Mouse (Mus musculus) midbrain, embryonic 11.5 days (tissue): ENCODE measurements around the gene Mdc1. TPM values are rescaled to one million over a fixed set of nuclear protein-coding genes. Genes with fewer than 3 reads are reported as not detected.
A peak's percentile ranks its signal among the peaks of the same experiment; 100 is the strongest.

Source experiments
- ATAC-seq: fragments of 200-750 bp; cut with Nextera tagmentation; 2 replicates; pipeline ENCODE4 v1.8.0; 2017; ENCODE audit warnings: moderate TSS enrichment, moderate library complexity; ENCODE audit not compliant: low FRiP score
- DNase-seq: peaks from one replicate; pipeline ENCODE4 v3.0.0; 2015; ENCODE audit warnings: low spot score; ENCODE audit errors: missing footprints
- H3K27ac ChIP-seq: fragments of 300-500 bp; sonication (generic); 2 replicates; pipeline ENCODE4 v1.5.1; 2014; ENCODE audit warnings: low read depth, low read length
- H3K27me3 ChIP-seq: fragments of 300-500 bp; sonication (generic); 2 replicates; pipeline ENCODE4 v1.6.1; 2014; ENCODE audit warnings: mild to moderate bottlenecking, low read length, moderate library complexity, mixed read lengths; ENCODE audit not compliant: control insufficient read depth, insufficient read depth
- H3K36me3 ChIP-seq: fragments of 300-500 bp; sonication (generic); 2 replicates; pipeline ENCODE4 v1.6.1; 2014; ENCODE audit warnings: mild to moderate bottlenecking, low read length, moderate library complexity, mixed read lengths; ENCODE audit not compliant: control insufficient read depth, insufficient read depth
- H3K4me1 ChIP-seq: fragments of 300-500 bp; sonication (generic); 2 replicates; pipeline ENCODE4 v1.6.1; 2014; ENCODE audit warnings: low read length; ENCODE audit not compliant: control insufficient read depth, insufficient read depth
- H3K4me2 ChIP-seq: fragments of 300-500 bp; sonication (generic); 2 replicates; pipeline ENCODE4 v1.6.1; 2014; ENCODE audit warnings: mild to moderate bottlenecking, moderate library complexity
- H3K4me3 ChIP-seq: fragments of 300-500 bp; sonication (generic); 2 replicates; pipeline ENCODE4 v1.5.1; 2014; ENCODE audit warnings: low read depth, low read length
- H3K9ac ChIP-seq: fragments of 300-500 bp; sonication (generic); 2 replicates; pipeline ENCODE4 v1.6.1; 2014; ENCODE audit warnings: low read length
- H3K9me3 ChIP-seq: fragments of 300-500 bp; sonication (generic); 2 replicates; pipeline ENCODE4 v1.6.1; 2016; ENCODE audit warnings: low read length; ENCODE audit not compliant: control insufficient read depth
- WGBS: fragments of 180-500 bp; shearing (Covaris S2); extraction: QIAGEN DNeasy Blood & Tissue Kit; methylation state at CpG from one replicate; pipeline ENCODE4 v1.1.7; 2014; 5-methylcytosine and 5-hydroxymethylcytosine counted together
- polyA plus RNA-seq: library from polyadenylated mRNA; unstranded; fragments of >200 nt; fragmentation: Nextera tagmentation; extraction: Ambion mirVana; gene quantifications from 2 replicates; pipeline ENCODE4 v1.2.1, GENCODE M21; 2014

The Mdc1 gene
- polyA plus RNA-seq, 1 experiment from 2014 or later = 19.4 TPM

DNA sequence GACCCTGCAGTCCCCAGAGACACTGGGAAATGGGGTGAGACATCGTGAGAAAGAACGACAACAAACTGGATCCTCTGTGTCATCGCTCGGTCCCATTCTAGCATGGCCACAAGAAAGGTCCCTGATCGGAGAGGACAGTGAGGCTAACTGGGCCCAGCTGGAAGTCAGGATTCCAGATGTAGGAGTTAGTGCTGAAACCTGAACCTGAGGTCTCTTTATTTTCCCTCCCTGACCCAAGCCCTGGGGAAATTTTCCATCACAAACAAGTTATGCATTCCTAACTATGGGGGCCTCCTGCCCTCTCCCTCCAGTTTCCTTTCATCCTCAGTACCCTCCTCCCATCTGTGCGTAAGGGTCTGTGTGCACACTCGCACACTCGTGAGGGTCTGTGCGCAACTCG, 24.1 kb upstream of the Mdc1 start:
- peaks cover 13% of the 10 kb centered on the region for H3K4me1 ChIP-seq
- no peak overlapping the region for H3K27ac ChIP-seq
- no peaks in the 10 kb centered on the region for H3K9me3 ChIP-seq
- H3K9ac ChIP-seq = no peak overlapping the region
- no peak overlapping the region for H3K4me2 ChIP-seq
- H3K4me3 ChIP-seq = no peak overlapping the region
- no peak for DNase-seq
- H3K27me3 ChIP-seq = peaks cover 21% of the 10 kb centered on the region
- 55% methylated on average over 10 of the region's 10 CpGs for WGBS
- H3K36me3 ChIP-seq = no peaks in the 10 kb centered on the region; the same call in 1 of the 2 replicates
- ATAC-seq = no peak

- peaks cover 24% of the 10 kb centered on the region for H3K4me1 ChIP-seq
- H3K4me2 ChIP-seq = no peak overlapping the region
- no peak overlapping the region for H3K9ac ChIP-seq
- DNase-seq (no peak), ATAC-seq (no peak)
- 77% methylated on average over 5 of the region's 5 CpGs for WGBS
- H3K36me3 ChIP-seq = no peaks in the 10 kb centered on the region
- H3K4me3 ChIP-seq = no peak overlapping the region
- H3K27me3 ChIP-seq = peaks cover 21% of the 10 kb centered on the region
- H3K9me3 ChIP-seq = no peaks in the 10 kb centered on the region
- H3K27ac ChIP-seq = no peak overlapping the region
Observed at GRCm38 (mm10) chr17:35820111-35820510, 21.2 kb upstream of the Mdc1 start.

DNA sequence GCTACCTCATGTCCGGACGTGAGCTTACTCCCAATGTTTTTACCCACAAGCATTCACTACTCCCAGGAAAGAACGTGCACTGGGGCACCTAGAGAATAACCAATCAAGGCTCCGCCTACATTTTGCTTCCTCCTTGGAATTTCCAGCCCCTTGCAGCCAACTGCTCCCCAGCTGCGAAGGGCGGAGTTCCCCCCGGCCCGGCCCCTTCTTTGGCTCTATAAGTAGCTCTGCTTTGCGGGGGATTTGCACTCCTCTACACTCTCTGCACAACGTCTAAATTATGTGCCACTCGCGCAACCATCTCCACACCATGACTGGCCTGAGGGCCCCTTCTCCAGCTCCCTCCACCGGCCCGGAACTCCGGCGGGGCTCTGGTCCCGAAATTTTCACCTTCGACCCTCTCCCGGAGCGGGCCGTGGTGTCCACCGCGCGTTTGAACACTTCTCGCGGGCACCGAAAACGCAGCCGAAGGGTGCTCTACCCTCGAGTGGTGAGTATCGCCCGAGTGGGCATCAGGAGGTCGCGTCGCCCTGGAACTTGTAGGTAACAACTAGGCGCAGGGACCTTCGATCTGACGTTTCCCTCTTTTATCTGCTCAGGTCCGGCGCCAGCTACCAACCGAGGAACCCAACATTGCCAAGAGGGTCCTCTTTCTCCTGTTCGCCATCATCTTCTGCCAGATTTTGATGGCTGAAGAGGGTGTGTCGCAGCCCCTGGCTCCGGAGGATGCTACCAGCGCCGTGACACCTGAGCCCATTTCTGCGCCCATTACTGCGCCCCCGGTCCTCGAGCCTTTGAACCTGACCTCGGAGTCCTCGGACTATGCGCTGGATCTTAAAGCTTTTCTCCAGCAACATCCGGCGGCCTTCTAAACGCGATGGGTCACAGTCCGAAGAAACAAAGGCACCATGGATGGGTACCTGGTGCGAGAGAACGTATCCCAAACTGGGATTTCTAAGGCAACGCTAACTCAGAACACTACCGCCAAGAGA, 19.6 kb upstream of the Mdc1 start, which contains the start of gene Ier3:
Ier3 (plus strand) TSS at position 246 of the 992 bp plus-strand sequence.
- Histone ChIP-seq H3K4me3 (peak within 1 kb of the TSS; percentile 58), H3K9me3 (no peaks in the 10 kb centered on the region), H3K36me3 (no peaks in the 10 kb centered on the region; the same call in 1 of the 2 replicates), H3K27me3 (peaks cover 21% of the 10 kb centered on the region), H3K27ac (no peak within 1 kb of the TSS), H3K9ac (peak within 1 kb of the TSS; percentile 76), H3K4me2 (peak within 1 kb of the TSS; percentile 92), H3K4me1 (peaks cover 24% of the 10 kb centered on the region)
- DNase-seq (peak; percentile 95), ATAC-seq (peak; percentile 25; the same call in 1 of the 2 replicates)
- under 1% methylated on average over 62 of the region's 62 CpGs for WGBS

- 2% methylated on average over 11 of the region's 11 CpGs for WGBS
- H3K27ac ChIP-seq = peak overlapping the region; percentile 48; the same call in 1 of the 2 replicates
Observed at GRCm38 (mm10) chr17:35822564-35822963, 18.8 kb upstream of the Mdc1 start.

DNA sequence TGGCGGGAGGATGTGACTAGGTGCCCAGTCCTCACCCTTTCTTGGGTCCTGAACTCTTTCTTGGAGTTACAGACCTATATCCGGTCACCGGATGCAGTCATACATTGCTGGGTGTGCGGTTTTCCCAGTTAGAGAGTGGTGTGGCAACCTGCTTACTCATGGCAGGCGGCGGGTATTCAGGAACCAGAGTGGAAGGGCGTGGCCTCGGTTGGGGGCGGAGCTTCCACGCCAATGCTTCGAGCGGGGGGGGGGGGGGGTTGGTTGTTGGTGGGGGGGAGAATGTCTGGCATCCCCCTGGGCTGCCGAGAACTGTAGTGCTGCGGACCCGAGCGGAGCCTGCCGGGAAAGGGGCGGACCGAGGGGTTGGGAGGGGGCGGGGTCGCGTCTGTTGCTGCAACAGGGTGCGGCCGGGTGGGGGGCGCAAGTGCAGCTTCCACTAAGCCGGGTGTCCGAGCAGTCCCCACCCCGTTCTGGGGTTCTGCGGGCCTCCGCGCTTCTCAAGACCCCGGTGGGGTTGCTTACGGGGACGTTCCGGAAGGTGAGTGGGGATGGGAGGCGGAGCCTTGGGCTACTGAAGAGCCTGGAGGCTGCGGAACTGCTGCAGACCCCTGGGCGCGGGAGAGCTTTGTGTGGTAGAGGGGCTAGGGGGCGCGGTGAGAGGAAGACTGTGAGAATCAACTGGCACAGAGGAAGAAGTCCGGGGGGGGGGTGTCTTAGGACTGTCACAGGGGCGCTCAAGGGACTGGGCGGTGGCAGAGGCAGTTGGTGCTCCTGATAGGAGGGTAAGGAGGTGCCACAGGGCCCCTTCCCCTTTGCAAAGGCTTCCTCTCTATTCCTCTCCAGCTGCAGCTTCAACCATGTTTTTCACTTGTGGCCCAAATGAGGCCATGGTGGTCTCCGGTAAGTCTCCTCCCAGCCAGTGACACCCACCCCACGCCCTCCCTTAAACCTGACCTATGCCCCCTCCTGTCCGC, 18.1 kb upstream of the Mdc1 start, which contains the start of gene Flot1:
Flot1 (plus strand) TSS at position 267 of the 974 bp plus-strand sequence.
- Histone ChIP-seq H3K27me3 (peaks cover 21% of the 10 kb centered on the region), H3K4me1 (peaks cover 24% of the 10 kb centered on the region), H3K27ac (peak within 1 kb of the TSS; percentile 65), H3K9me3 (no peaks in the 10 kb centered on the region), H3K4me3 (peak within 1 kb of the TSS; percentile 58), H3K9ac (peak within 1 kb of the TSS; percentile 76), H3K36me3 (peaks cover 2% of the 10 kb centered on the region; the same call in 1 of the 2 replicates), H3K4me2 (peak within 1 kb of the TSS; percentile 92)
- WGBS = 0% methylated on average over 44 of the region's 47 CpGs
- DNase-seq (peak; percentile 99), ATAC-seq (peak; percentile 89)

More at GRCm38 (mm10) chr17:35822564-35822963, 18.8 kb upstream of the Mdc1 start:
- DNase-seq (no peak), ATAC-seq (peak; percentile 22)
- Histone ChIP-seq H3K27me3 (peaks cover 21% of the 10 kb centered on the region), H3K9ac (peak overlapping the region; percentile 76), H3K4me3 (peak overlapping the region; percentile 58), H3K36me3 (no peaks in the 10 kb centered on the region; the same call in 1 of the 2 replicates), H3K4me1 (peaks cover 24% of the 10 kb centered on the region), H3K9me3 (no peaks in the 10 kb centered on the region), H3K4me2 (peak overlapping the region; percentile 92)

GRCm38 (mm10) chr17:35824402-35824801, 16.9 kb upstream of the Mdc1 start:
- Histone ChIP-seq H3K9ac (no peak overlapping the region), H3K4me2 (no peak overlapping the region; the same call in 1 of the 2 replicates), H3K4me1 (peaks cover 24% of the 10 kb centered on the region), H3K27me3 (peaks cover 20% of the 10 kb centered on the region), H3K27ac (no peak overlapping the region), H3K36me3 (peaks cover 2% of the 10 kb centered on the region; the same call in 1 of the 2 replicates), H3K4me3 (no peak overlapping the region), H3K9me3 (no peaks in the 10 kb centered on the region)
- 63% methylated on average over 7 of the region's 7 CpGs for WGBS
- ATAC-seq (no peak), DNase-seq (peak; percentile 73)

GRCm38 (mm10) chr17:35825109-35825850, 16.0 kb upstream of the Mdc1 start:
- peaks cover 2% of the 10 kb centered on the region; the same call in 1 of the 2 replicates for H3K36me3 ChIP-seq
- no peak overlapping the region for H3K27ac ChIP-seq
- H3K9me3 ChIP-seq = no peaks in the 10 kb centered on the region
- ATAC-seq (no peak), DNase-seq (no peak)
- H3K9ac ChIP-seq = no peak overlapping the region
- WGBS = 93% methylated on average over 13 of the region's 13 CpGs
- peaks cover 28% of the 10 kb centered on the region for H3K4me1 ChIP-seq
- H3K27me3 ChIP-seq = peaks cover 14% of the 10 kb centered on the region
- no peak overlapping the region for H3K4me3 ChIP-seq
- H3K4me2 ChIP-seq = no peak overlapping the region

DNA sequence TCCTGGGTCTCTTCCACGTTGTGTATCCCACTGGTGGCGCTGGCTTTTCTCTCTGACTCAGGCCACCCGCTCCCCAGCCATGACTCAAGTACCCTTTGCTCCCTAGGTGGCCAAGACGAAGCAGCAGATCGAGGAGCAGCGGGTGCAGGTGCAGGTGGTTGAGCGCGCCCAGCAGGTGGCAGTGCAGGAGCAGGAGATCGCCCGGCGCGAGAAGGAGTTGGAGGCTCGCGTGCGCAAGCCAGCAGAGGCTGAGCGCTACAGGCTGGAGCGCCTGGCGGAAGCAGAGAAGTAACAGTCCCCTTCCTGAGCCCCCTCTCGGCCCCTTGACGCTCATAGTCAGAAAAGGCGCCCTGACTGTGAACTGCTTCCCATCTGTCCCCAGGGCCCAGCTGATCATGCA, 11.6 kb upstream of the Mdc1 start:
- Histone ChIP-seq H3K4me1 (peaks cover 8% of the 10 kb centered on the region), H3K9me3 (no peaks in the 10 kb centered on the region), H3K4me2 (no peak overlapping the region; the same call in 1 of the 2 replicates), H3K4me3 (no peak overlapping the region), H3K9ac (peak overlapping the region; percentile 12; the same call in 1 of the 2 replicates), H3K27me3 (no peaks in the 10 kb centered on the region), H3K27ac (no peak overlapping the region), H3K36me3 (peaks cover 15% of the 10 kb centered on the region)
- DNase-seq (peak; percentile 98), ATAC-seq (peak; percentile 72)
- WGBS = 6% methylated on average over 21 of the region's 21 CpGs
